ENCODE assay signal across 13 mouse cellular contexts in the genomic region with DNA sequence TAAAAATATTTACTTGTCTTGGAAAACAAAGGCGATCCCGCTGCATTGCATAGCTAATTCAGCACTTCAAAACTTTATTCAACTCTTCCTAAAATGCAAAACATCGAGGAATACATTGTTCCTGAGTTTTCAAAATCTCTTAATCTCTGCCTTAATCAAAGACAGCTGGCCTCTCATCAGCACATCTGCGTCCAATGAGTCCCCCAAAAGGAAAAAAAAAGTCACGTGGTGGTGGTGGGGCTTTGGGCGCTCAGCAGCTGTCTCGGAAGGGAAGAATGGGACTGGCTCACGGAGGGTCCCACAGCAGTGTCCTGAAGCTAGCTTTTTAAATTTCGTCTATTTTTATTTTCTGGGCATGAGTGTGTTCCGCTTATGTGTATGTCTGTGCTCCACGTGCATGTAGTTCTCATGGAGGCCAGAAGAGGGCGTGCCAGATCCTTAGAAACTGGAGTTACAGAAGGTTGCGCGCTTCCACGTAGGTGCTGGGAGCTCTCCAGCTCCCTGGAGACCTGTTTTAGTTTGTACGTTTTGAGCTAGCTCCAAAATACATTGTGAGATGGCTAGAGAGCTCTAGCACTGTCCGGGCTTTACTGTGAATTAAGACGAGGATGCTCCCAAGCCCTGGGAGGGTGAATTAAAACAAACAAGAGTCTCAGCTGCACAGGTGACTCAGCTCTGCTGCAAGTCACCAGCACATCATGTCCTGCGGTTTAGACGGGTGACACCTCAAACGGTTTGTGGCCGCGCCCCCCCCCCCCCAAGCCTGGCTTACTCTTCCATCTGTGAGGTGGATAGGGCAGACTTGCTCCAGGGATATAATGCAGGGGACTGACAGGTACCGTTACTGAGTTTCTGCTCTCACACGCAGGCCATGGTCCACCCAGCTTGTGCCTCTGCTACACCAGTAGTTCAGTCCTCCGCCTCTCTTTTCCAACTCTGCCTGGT. TPM values are rescaled to one million over a fixed set of nuclear protein-coding genes. Genes with fewer than 3 reads are reported as not detected.
DNase-seq lines count a peak whose midpoint lies in the region; ATAC-seq and TF ChIP-seq lines count a peak whose summit lies in the region.
"Had no signal": no experiment of that assay in that cellular context is flagged by ENCODE, and none has a peak within 500 bp of the region (broad histone marks: within the 10 kb centered on the region; RNA-seq: fewer than 3 reads in every experiment).

No protein-coding gene starts in this region.

- WGBS in limb, embryonic 13.5 days, result 65% methylated on average over 26 of the region's 26 CpGs

- DNase-seq in testis, postnatal 10 days (ENCODE audit: low spot score), result no peak
- peak; percentile 74 for DNase-seq in embryo, embryonic 10.5 days (ENCODE audit: low spot score)
- DNase-seq in cerebellum, postnatal 4 days (ENCODE audit: low spot score in 2 of 2), result no peak
- no peak for DNase-seq in adrenal gland, postnatal 14 days
- DNase-seq in lung, postnatal 36 days, result no peak
- DNase-seq: layer of hippocampus, adult 9-11 months had no signal

- peak overlapping the region; percentile 25 for H3K4me2 ChIP-seq in limb, embryonic 13.5 days (replicated peaks)
- H3K4me2 ChIP-seq: hindbrain, embryonic 15.5 days; kidney, embryonic 15.5 days; liver, embryonic 12.5 days had no signal

- no peak; the same call in 1 of the 2 replicates for ATAC-seq in limb, embryonic 13.5 days (ENCODE audit: low FRiP score, low read depth)
- ATAC-seq: forebrain, embryonic 16.5 days; liver, embryonic 12.5 days had no signal

- peaks cover 4% of the 10 kb centered on the region for H3K4me1 ChIP-seq in testis, adult 2 months (ENCODE audit: control insufficient read depth, insufficient read depth, low read length)
- H3K4me1 ChIP-seq in limb, embryonic 13.5 days, result peaks cover 11% of the 10 kb centered on the region
- H3K4me1 ChIP-seq: hindbrain, embryonic 15.5 days; kidney, embryonic 15.5 days; liver, embryonic 12.5 days had no signal

- no peaks in the 10 kb centered on the region for H3K27me3 ChIP-seq in testis, adult 2 months (ENCODE audit: control insufficient read depth, insufficient read depth, low read length)
- H3K27me3 ChIP-seq in limb, embryonic 13.5 days, result no peaks in the 10 kb centered on the region
- H3K27me3 ChIP-seq: hindbrain, embryonic 15.5 days; kidney, embryonic 15.5 days; liver, embryonic 12.5 days had no signal

- H3K36me3 ChIP-seq in testis, adult 2 months (ENCODE audit: control insufficient read depth, insufficient read depth, low read length), result no peaks in the 10 kb centered on the region
- no peaks in the 10 kb centered on the region for H3K36me3 ChIP-seq in limb, embryonic 13.5 days
- H3K36me3 ChIP-seq: hindbrain, embryonic 15.5 days; kidney, embryonic 15.5 days; liver, embryonic 12.5 days had no signal

- no peak overlapping the region for H3K9ac ChIP-seq in limb, embryonic 13.5 days
- H3K9ac ChIP-seq: hindbrain, embryonic 15.5 days; kidney, embryonic 15.5 days; liver, embryonic 12.5 days had no signal

- H3K27ac ChIP-seq in testis, adult 2 months (ENCODE audit: control insufficient read depth, insufficient read depth, low read depth, low read length), result no peak overlapping the region
- no peak overlapping the region for H3K27ac ChIP-seq in limb, embryonic 13.5 days
- H3K27ac ChIP-seq: hindbrain, embryonic 15.5 days; kidney, embryonic 15.5 days; liver, embryonic 12.5 days had no signal

- TF ChIP-seq CTCF in testis, adult 2 months (IDR thresholded peaks at IDR 0.05; ENCODE audit: control insufficient read depth, insufficient read depth, insufficient replicate concordance, low read depth, low read length), result peak; percentile 69; the same call in 1 of the 2 replicates

- H3K9me3 ChIP-seq in limb, embryonic 13.5 days, result 0 out of 2 replicates have a peak, but pooled peaks cover 3% of the 10 kb centered on the region
- H3K9me3 ChIP-seq: hindbrain, embryonic 15.5 days; kidney, embryonic 15.5 days; liver, embryonic 12.5 days had no signal

- TF ChIP-seq POLR2A in testis, adult 2 months (IDR thresholded peaks at IDR 0.05; ENCODE audit: control insufficient read depth, low read depth, low read length), result no peak

- no peak overlapping the region for H3K4me3 ChIP-seq in testis, adult 2 months (ENCODE audit: control insufficient read depth, low read depth, low read length)
- no peak overlapping the region for H3K4me3 ChIP-seq in limb, embryonic 13.5 days
- H3K4me3 ChIP-seq: hindbrain, embryonic 15.5 days; kidney, embryonic 15.5 days; liver, embryonic 12.5 days had no signal

RNA-seq across cellular contexts. Expression of a gene that starts 36.7 kb away (rescaled TPM):
- polyA plus RNA-seq in testis, adult 2 months (2012; rRNA removed), result 0.19 and 0.30 TPM in 2 replicates
- 5.6 and 7.1 TPM in 2 replicates for polyA plus RNA-seq in limb, embryonic 13.5 days (2015; fragmentation: Nextera tagmentation; extraction: Ambion mirVana)
- total RNA-seq in adrenal gland, postnatal 14 days (2021), result 0.19 and 0.98 TPM in 2 replicates
- total RNA-seq: monocyte, adult 5-6 weeks had no signal
